Mouse (Mus musculus) T-helper 1 cell (primary cell): ENCODE data around the gene Cdc42bpb.

Experiments used
- in situ Hi-C: fragments of 300-600 bp; cut with MboI, MseI; formaldehyde crosslinking; loops from one replicate; pipeline ENCODE4 v1.15.1; 2025; ENCODE audit warnings: high pct_unique_total_duplicates

Cdc42bpb gene

DNA sequence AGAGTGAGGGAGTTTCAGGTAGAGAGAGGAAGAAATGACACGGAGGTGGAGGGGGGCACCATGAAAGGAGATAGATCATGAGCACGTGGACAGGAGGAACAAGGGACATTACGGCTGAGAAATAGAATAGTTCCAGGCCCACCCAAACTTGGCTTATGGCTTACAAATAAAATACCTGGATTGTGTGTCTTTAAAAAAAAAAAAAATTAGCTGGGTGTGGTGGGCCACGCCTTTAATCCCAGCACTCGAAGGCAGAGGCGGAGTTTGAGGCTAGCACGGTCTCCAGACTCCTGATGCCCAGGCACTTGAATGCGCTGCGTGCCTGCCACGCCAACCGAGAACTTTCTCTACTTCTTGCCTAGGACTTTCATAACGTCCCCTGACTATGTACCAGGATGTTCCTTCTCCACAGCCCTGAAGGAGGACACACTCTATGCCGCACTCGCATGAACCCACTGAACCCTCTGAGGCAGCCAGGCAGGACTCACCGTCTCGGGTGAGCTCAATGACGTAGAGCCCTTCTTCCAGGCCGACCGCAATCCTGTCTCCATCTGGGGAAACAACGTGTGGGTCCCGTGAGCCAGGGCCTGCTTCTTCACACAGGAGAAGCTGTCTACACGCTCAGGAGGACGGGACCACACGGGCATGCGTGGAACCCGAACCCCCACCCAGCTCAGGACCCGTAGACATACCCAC, 76.0 kb downstream of the Cdc42bpb start:
- in situ Hi-C loops: no loop called here

DNA sequence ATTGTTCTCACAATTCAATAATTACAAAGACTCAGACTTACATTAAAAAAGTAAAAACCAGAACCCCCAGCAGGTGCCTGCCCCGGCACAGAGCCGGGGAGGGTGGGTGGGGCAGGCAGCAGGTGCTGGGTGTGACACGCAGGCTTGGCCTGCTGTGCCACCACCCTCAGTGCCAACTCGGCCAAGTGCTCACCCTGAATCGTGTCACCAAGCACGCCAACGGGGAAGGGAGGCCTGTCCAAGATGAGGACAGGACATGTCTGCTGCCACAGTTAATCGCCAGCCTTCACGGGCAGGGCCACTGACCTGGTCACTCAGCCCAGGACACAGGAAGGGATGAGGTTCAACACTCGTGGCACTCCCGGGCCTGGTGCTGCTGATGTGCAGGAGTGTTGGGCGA, 84.5 kb downstream of the Cdc42bpb start:
- in situ Hi-C loops: loop anchor here (25.0 kb wide), 1 partner anchor 1469 kb away; the partner anchor contains the start of gene Pld4

DNA sequence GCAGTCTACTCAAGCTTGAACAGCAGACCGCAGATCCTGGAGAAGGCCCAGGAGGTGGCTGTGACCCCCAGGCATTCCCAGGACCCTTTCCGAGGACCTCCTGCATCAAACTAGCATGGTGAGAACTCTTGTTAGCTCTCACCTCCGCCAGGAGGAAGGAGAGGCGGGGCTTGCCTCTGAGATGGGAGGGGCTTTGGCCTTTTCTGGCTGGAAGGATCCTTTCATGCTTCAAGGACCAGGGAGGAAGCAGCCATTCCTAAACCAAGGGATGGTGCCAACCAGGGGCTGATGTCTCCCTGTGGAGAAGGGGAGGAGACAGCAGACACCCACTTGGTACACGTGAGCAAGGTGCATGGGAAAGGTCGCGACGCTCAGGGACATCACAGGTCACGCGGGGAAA, 93.0 kb downstream of the Cdc42bpb start:
- in situ Hi-C loops: loop anchor here (25.0 kb wide), 1 partner anchor 1478 kb away; the partner anchor contains the start of gene Pld4

DNA sequence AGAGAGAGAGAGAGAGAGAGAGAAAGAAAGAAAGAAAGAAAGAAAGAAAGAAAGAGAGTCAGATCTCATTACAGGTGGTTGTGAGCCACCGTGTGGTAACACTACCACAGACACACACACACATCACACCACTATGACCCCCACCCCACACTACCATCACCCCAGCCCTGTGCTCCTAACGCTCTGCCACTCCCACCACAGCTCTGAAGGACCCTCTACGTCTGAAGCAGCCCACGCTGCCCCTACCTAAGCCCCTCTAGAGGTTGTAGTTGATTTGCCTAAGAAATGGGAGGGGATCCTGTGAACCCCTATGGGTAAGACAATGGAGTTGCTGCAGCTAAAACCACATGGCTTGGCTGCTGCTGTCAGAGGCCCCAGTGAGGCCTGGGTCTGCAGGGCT, 93.9 kb downstream of the Cdc42bpb start:
- in situ Hi-C loops: loop anchor here (25.0 kb wide), 1 partner anchor 1479 kb away; the partner anchor contains the start of gene Pld4

DNA sequence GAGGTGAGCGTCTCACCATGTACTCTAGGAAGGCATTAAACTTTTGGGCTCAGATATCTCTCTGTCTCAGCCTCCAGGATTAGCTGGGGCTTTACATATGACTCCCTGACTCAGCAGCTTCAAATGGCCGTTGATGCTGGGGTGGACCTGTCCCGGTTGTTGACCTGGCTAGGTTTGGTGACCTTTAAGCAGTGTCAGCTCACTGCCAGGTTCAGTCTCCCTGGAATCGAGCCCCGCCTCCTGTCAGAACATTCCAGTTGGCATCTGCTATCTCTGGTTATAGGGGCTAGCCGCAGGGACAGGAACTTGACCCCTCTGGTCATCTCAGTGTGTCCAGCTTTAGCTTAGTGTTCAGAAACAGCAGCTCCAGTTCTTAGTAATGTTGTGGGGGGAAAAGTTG, 101.1 kb downstream of the Cdc42bpb start:
- in situ Hi-C loops: loop anchor here (25.0 kb wide), 1 partner anchor 1486 kb away; the partner anchor contains the start of gene Pld4

DNA sequence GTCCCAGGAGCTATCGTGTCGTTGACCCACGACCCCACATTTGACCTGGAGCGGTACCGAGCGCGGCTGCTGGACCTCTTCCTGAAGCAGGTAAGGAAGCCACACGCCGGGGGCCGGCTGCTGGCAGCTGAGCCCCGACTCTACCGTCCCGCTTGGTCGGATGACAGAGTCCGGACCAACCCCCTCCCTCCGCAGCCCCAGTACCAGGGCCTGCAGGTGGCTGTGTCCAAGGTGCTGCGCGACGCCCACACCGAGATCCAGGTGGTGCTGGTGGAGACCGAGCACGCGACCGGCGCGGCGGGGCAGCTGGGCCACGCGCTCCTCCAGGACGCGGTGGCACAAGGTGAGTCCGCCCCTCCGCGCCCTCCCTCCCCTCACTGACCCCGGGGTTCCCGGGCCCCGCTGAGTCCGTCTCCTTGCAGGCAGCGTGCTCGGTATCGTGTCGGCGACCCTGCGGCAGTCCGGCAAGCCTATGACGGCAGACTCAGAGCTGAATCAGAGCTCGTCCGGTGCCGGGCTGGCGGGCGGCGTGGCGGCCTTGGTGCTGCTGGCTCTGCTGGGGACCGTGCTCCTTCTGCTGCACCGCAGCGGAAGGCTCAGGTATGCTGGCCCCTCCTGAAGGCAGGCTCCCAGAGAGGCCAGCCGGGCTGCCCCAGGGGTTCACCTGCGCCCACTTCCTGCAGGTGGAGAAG, 102.2 kb downstream of the Cdc42bpb start:
- in situ Hi-C loops: loop anchor here (25.0 kb wide), 1 partner anchor 1487 kb away; the partner anchor contains the start of gene Pld4

DNA sequence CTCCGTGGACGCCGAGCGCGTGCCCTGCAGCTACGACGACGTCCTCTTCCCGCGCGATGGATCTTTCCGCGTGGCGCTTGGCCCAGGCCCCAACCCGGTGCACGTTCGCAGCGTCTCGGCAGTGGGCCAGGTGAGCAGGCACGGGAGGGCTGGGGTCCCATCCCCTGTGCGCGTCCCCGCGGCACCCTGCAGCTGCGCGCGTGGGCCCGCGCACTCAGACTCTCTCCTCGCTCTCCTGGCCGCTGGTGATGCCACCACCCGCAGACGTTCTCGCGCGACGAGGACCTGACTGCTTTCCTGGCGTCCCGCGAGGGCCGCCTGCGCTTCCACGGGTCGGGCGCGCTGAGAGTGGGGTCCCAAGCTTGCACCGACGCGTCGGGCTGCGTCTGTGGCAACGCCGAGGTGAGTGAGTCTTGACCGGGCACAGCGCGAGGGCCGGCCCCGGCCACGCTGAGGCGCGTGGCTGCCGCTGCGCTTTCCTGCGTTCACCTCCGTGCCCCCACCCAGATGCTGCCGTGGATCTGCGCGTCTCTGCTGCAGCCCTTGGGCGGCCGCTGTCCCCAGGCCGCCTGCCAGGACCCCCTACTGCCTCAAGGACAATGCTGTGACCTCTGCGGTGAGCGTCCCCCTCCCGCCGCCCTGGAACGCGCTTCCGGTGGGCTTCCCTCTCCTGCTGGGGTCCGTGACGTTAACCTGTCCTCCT, 102.9 kb downstream of the Cdc42bpb start:
- in situ Hi-C loops: loop anchor here (25.0 kb wide), 1 partner anchor 1488 kb away; the partner anchor contains the start of gene Pld4

DNA sequence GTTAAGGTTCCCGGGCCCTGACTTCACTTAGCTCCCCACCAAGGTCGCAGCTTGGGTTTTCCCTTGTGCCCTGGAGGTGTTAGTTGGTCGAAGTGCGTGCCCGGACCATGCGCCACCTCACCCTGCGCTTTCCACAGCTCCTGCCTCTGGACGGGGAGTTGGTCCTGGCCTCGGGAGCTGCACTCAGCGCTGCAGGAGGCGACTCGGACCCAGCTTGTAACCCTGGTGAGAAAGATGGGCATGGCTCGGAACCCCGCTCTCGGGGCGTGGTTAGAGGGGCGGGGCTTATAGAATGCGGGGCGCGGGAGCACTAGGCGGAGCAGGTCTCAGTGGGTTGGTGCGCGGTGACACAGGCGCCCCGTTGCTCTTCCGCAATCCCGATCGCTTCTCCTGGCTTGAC, 103.5 kb downstream of the Cdc42bpb start:
- in situ Hi-C loops: no loop called here

DNA sequence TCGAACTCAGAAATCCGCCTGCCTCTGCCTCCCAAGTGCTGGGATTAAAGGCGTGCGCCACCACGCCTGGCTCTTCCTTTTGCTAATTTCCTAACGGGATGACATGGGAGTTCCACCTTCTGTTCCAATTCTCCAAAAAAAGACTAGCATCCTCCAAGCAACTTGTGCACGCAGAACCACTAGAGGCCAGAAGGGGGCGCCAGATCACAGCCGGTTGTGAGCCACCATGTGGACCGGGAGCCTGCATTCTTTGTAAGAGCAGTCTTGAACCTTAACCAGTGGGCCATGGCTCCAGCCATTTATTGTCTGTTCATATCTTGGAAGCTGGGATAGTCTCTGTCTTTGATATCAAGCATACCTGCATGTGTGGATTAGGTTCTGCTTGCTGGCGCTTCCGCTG, 105.1 kb downstream of the Cdc42bpb start:
- in situ Hi-C loops: no loop called here

DNA sequence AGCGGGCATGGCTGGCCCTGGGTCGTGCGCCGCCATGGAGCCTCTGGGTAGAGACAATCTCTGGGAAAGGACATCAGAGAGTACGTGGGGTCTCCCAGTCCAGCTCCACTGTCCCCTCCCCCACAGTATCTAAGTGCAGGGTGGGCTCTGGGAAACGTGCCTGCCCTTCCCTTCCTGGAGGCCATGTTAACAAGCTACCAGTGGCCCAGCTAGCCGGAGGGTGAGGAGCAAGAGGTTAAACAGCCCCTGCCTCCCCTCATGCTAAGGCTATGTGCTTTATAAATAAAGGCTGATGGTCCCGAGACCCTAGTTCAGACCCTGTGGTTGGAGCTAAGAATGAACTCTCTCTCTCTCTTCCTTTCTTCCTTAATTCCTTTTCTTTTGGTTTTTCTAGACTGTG, 105.6 kb downstream of the Cdc42bpb start:
- in situ Hi-C loops: no loop called here

DNA sequence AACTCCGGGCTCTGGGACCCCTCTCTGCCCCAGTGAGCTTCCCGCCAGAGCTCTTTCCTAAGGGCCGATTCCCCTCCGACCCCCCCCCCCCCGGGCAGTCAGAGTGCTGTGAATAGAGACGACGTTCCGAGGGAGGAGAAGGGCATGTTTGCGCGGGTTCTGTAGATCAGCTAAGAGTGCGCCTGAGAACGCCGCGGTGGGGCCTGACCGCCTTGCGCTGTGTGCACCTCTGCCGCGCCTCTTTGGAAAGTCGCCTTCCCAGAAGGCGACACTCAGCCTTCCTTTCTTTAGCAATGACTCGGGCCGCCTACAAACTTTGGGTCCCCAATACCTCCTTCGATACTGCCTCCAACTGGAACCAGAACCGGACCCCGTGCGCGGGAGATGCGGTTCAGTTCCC, 106.1 kb downstream of the Cdc42bpb start:
- in situ Hi-C loops: no loop called here

DNA sequence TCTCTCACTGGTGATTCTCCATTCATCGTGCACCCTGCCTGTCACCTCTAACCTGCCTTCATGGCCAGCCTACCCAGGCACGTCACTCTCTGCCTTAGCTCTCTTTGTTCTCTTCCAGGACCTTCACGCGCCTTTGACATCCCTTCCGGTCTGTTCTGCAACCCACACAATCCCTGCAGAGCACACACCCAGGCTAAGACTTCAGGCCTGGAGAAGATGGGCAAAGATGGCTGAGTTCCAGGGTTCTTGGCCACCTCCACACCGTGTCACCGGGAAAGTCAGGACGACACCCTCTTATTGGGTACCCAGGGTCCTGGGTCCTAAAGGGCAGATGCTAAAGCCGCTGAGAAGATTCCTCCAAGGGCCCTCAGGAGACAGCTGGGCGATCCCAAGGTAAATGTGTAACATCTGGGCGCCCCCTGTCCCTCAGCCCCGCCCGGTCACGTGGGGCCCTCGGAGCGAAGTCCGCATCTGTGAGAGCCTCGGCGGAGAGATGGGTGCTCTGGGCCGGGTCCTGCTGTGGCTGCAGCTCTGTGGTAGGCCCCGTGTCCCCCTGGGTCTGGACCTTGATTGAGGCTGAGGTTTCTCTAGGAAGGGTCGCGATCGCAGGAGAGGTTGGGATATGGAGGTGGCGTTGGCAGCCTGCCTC, 106.8 kb downstream of the Cdc42bpb start, which contains the start of gene Amn:
Gene Amn, plus strand, starts transcription at position 467 of the 649 bp plus-strand sequence.
- in situ Hi-C loops: no loop called here

DNA sequence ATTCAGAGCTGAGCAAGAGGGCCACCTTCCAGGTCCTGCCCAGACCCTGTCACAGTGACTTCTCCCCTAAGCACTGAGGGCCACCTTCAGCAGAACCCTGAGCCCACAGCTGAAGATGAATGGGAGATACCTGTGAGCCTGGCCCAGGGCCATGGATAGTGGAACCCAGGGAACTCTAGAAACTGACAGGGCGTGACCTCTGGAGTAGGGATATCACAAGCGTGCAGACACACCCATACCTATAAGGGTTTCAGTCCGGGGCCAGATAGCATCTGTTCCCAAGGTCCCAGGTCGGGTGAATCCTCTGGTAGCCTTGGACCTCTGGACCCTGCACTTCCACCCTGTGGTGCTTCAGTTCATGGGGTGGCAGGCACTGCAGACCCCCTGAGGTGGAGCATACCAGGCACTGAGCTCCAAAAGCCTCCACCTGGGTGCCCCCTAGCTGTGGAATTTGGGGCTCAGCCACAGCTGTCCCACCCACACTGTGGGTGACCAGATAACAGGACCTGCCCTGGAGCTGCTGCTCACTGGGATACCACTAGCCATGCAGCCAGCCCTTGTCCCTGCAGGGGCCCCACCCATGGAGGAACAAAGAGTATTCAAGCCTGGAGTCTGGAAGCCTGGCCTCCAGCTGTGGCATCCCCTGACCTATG, 109.7 kb downstream of the Cdc42bpb start:
- in situ Hi-C loops: no loop called here

DNA sequence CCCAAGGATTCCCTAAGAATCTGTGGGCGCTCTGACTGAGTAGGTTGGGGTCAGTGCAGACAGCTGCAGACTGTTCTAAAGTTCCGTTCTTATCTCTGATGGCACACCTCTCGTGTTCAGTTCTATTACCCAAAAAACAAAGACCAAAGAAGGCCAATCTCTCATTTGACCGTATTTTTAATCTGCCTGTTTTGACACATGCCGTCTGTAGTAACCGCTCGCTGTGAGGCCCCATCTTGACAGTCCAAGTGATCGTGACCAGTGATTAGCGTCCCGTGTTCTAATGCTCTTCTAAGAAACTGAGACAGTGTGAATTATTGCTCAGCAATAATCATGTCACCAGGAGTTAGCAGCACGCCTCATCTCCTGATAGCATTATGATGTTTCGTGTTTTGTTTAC, 110.9 kb downstream of the Cdc42bpb start:
- in situ Hi-C loops: no loop called here

DNA sequence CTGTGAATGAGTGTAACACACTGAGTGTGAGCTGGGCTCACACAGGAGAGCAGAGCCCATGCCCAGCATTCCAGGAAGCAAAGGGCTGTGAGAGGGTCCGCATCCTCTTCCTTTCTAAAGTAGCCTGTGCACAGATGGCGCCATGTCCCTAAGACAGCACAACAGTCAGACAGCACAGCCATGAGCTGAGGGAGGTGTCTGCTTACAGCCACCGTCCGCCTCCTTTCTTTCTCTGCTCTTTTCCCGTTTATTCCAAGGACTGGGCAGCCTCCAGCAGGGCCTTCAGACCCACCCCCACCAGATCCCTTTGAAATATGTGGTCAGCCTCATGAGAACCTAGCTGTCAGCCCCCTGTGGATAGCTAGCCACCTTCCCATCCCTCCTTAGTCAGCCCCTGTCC, 112.3 kb downstream of the Cdc42bpb start:
- in situ Hi-C loops: no loop called here

DNA sequence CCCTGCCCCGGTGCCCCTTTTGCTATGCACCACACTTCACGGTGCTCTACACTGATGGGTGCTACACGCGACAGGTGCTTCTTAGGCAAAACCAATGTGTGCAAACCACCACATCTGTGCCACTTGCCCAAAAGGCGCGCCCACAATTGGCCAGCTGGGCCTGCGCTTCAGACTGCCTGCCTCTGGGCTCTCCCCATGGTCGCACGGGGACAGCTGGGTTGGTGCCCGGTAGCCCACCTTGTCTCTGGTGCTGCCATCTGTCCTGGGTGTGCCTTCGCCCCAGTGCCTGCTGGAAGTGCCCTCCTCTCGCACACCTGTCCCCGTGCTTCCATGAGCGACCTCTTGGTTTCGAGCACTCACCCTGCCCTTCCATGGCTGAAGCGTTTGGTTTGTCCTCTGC, 113.9 kb downstream of the Cdc42bpb start:
- in situ Hi-C loops: no loop called here

DNA sequence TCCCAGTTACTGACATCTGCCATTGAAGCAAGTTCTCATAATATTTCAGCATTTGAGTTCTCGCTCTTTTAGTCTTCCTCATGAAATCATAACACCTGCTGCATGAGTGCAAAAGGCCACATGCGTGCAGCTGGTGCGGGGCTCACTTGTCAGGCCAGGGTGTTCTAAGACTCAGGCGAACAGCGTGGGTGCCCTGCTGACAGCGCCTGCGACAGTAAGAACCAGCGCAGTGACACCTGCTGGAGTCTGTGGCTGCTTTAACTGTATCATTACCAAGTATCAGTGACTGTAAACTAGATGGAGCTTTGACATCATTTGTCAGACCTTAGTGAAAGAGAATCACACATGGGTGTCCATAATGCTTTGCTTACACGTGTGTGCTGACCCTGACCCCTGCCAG, 126.3 kb downstream of the Cdc42bpb start:
- in situ Hi-C loops: no loop called here

DNA sequence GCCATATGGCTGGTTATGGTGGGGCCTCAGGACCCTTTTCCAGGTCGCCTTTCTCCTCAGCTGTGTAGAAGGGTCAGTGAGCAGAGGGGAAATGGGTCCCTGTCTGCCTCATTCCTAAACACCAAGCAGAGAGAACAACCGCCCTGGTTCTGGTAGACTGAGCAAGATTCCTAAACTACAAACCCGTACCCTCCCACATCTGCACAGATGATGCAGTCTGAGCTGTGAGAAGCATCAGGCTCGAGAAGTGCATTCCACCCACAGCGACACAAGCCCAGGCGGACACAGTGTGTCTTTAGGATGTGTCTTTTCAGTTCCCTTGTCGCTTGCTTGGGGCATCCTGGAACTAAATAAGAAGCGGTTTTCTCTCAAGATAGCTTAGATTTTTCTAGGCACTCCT, 127.4 kb downstream of the Cdc42bpb start:
- in situ Hi-C loops: no loop called here

DNA sequence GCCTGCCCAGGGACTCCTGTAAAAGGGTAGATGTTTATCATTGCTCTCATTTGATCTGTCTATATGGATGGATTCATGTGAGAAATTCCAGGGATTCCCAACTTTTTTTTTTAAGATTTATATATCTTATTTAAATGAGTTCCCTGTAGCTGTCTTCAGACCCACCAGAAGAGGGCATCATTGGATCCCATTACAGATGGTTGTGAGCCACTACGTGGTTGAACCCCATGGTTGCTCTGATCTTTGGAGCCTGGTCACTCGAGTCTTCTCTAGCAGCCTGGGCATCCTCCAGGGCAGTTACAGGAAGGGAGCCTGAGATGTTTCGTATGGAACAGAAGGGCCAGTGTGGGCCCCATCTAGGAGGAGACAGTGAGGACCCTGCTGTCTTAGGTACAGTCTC, 128.4 kb downstream of the Cdc42bpb start:
- in situ Hi-C loops: no loop called here

DNA sequence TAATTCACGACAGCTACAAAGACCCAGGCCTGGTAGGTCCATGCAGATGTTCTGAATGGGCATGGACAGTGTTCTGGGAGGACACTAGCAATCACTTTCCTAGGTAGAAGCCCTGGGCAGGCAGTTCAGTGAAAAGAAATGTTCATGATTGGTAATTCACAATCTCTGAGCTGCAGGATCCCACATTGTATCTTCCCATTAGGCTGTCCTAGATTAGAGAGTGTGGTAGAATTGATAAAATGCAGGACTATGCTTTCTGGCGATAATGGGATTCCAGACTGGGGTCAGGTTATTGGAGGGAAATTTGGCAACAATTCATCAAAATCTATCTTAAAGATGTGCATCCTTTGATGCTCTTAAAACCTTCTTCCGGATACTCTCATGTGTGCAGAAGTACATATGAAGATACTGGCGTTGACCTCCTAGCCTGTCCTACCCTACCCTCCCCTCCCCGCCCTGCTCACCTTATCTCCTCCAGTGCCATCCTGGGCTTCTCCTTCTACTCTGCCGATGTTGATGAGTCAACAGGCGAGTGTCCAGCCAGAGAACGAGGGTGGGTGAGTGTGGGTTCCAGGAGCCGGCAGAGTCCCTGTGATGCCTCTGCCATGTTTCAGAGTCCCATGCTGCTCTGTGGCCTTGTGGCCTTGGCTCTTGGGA, 130.6 kb downstream of the Cdc42bpb start:
- in situ Hi-C loops: no loop called here

DNA sequence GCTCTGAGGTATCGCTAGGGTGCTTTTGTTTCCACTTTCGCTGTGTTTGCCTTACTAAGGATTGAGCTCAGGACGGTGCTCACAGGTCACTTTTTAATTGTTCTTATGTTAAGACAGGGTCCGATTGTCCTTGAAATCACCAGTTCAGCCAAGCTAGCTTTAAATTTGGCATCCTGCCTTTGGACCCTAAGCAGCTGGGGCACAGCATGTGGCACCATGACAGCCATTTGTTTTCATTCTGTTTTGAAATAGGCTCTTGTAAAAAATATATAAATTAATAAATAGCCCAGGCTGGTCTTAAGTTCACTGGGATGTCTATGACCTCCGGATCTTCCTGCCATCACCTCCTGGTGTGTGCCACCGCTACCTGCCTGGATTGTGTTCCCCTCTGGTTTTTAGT, 132.4 kb downstream of the Cdc42bpb start:
- in situ Hi-C loops: no loop called here
